Mouse (Mus musculus): Measurements from ENCODE around the gene Scrt2.

DNA sequence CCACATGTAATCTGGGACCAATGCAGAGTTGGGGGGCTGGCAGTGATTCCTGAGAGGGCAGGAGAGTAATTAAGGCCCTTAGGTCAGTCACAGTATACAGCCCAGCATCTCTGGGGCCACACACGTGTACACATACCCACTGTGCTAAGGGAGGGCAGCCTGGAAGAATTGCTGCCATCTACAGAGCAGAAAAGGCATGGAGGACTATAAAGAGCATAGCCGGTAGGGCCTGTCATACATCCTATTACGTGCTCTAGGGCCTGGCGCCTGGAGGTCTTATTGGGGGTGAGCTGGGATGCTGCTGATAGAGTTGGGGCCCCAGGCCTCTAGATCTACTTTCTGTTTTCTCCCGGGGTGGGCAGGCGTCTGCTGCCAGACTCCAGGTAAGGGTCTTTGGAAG, 5.1 kb downstream of the Scrt2 start:
- TF ChIP-seq POLR2A (IDR thresholded peaks at IDR 0.05; ENCODE audit: insufficient read depth, low read depth, low read length) (no peak), CTCF (IDR thresholded peaks at IDR 0.05; ENCODE audit: insufficient read depth, low read depth, low read length) (no peak)

Data from olfactory bulb, adult 2 months (tissue).